Mouse (Mus musculus) limb, embryonic 14.5 days (tissue): Measurements from ENCODE around the gene Epb41. TPM values are rescaled to one million over a fixed set of nuclear protein-coding genes. Genes with fewer than 3 reads are reported as not detected.

Experiments
- ATAC-seq: fragments of 200-750 bp; cut with Nextera tagmentation; 2 replicates; pipeline ENCODE4 v1.8.0; 2017; ENCODE audit warnings: low read depth, moderate number of reproducible peaks, moderate TSS enrichment; ENCODE audit not compliant: low FRiP score
- DNase-seq: peaks from one replicate; pipeline ENCODE4 v3.0.0-alpha.2; 2015; ENCODE audit warnings: low spot score
- H3K27ac ChIP-seq: fragments of 300-500 bp; sonication (generic); replicated peaks from 2 replicates; pipeline ENCODE4 v1.5.1; 2014; ENCODE audit warnings: low read depth, mild to moderate bottlenecking, low read length, moderate library complexity, mixed read lengths
- H3K27me3 ChIP-seq: fragments of 300-500 bp; sonication (generic); 2 replicates; pipeline ENCODE4 v1.6.1; 2014; ENCODE audit warnings: low read length, mixed read lengths; ENCODE audit not compliant: control insufficient read depth, insufficient read depth
- H3K36me3 ChIP-seq: fragments of 300-500 bp; sonication (generic); 2 replicates; pipeline ENCODE4 v1.6.1; 2014; ENCODE audit warnings: mild to moderate bottlenecking, low read length, moderate library complexity, mixed read lengths; ENCODE audit not compliant: control insufficient read depth, insufficient read depth
- H3K4me1 ChIP-seq: fragments of 300-500 bp; sonication (generic); 2 replicates; pipeline ENCODE4 v1.6.1; 2014; ENCODE audit warnings: antibody characterized with exemption, low read length, mixed read lengths; ENCODE audit not compliant: control insufficient read depth, insufficient read depth
- H3K4me2 ChIP-seq: fragments of 300-500 bp; sonication (generic); replicated peaks from 2 replicates; pipeline ENCODE4 v1.6.1; 2014; ENCODE audit warnings: low read depth, mild to moderate bottlenecking, low read length, moderate library complexity; ENCODE audit not compliant: severe bottlenecking
- H3K4me3 ChIP-seq: fragments of 300-500 bp; sonication (generic); replicated peaks from 2 replicates; pipeline ENCODE4 v1.5.1; 2014; ENCODE audit warnings: low read length
- H3K9ac ChIP-seq: fragments of 300-500 bp; sonication (generic); 2 replicates; pipeline ENCODE4 v1.6.1; 2014; ENCODE audit warnings: mild to moderate bottlenecking, low read depth, low read length, moderate library complexity; ENCODE audit not compliant: severe bottlenecking
- H3K9me3 ChIP-seq: fragments of 300-500 bp; sonication (generic); 2 replicates; pipeline ENCODE4 v1.6.1; 2016; ENCODE audit warnings: low read length; ENCODE audit not compliant: control insufficient read depth
- POLR2A ChIP-seq: fragments of 200-500 bp; IDR thresholded peaks from 2 replicates; pipeline ENCODE4 v1.8.0; 2012; ENCODE audit warnings: inconsistent platforms, mild to moderate bottlenecking, moderate library complexity, borderline replicate concordance; ENCODE audit not compliant: insufficient read depth, insufficient read length; ENCODE audit errors: extremely low read depth
- WGBS: fragments of 180-500 bp; shearing (Covaris S2); extraction: QIAGEN DNeasy Blood & Tissue Kit; methylation state at CpG from one replicate; pipeline ENCODE4 v1.1.7; 2014; 5-methylcytosine and 5-hydroxymethylcytosine counted together
- polyA plus RNA-seq, 2 experiments: library from polyadenylated mRNA; depleted of rRNA in 1 of 2; stranded (reverse) in 1 of 2; unstranded in 1 of 2; fragments of >200 nt; fragmentation: Nextera tagmentation in 1 of 2; extraction: Ambion mirVana in 1 of 2; gene quantifications; 2 replicates each; pipeline versions ENCODE4 v1.2.1 to v1.2.3; 2012 to 2014

Epb41 gene
- polyA plus RNA-seq, 2 experiments: 60.6 to 76.4 TPM

DNA sequence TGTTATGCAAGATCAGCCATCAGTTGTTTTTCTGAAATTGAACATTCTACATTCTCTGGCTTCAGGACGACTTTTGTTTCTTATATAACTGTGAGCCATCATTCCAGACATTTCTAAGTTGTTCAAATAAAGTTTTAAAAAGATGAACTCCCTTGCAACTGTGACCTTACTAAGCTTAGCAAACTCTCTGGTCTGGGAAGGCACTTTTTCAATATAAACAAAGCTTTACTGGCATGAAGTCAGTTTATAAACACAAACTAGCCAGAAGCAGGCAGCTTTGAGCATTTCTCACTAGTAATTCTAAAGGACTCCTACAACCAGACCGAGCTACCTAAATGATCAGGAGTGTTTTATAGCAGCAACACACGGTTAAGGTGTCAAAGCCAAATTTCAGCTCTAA, 118.0 kb downstream of the Epb41 start:
- H3K9ac ChIP-seq: no peak overlapping the region
- H3K4me3 ChIP-seq: no peak overlapping the region
- no peak for DNase-seq
- H3K27me3 ChIP-seq: no peaks in the 10 kb centered on the region
- peaks cover 26% of the 10 kb centered on the region for H3K36me3 ChIP-seq
- TF ChIP-seq POLR2A: no peak
- H3K27ac ChIP-seq: no peak overlapping the region
- H3K9me3 ChIP-seq: no peaks in the 10 kb centered on the region
- ATAC-seq: no peak
- H3K4me1 ChIP-seq: no peaks in the 10 kb centered on the region
- H3K4me2 ChIP-seq: no peak overlapping the region
- WGBS: 56% methylated on average over 3 of the region's 3 CpGs

DNA sequence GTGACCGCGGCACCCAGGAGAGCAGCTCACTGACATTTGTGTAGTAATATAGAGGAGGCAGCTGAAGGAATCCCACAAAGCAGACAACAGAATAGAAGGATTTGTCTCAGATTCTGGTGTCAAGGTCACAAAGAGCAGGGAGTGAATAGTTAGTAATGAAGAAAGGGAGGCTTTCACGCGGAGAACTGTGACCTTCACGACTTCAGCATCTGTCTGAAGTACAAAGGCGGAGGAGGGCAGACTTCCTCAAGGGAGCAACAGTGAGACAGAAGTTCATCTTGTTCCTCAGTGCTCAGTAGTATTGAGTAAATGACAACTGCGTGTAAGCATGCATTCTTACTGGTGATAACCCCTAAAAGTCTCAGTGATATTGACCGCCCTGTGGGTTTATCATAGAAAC, 124.5 kb downstream of the Epb41 start:
- no peak overlapping the region for H3K4me3 ChIP-seq
- H3K9me3 ChIP-seq: no peaks in the 10 kb centered on the region
- ATAC-seq (no peak), DNase-seq (no peak)
- H3K36me3 ChIP-seq: peaks cover 12% of the 10 kb centered on the region
- 86% methylated on average over 8 of the region's 8 CpGs for WGBS
- H3K27ac ChIP-seq: no peak overlapping the region
- no peaks in the 10 kb centered on the region for H3K4me1 ChIP-seq
- H3K9ac ChIP-seq: no peak overlapping the region
- H3K4me2 ChIP-seq: no peak overlapping the region
- TF ChIP-seq POLR2A: no peak
- H3K27me3 ChIP-seq: no peaks in the 10 kb centered on the region

DNA sequence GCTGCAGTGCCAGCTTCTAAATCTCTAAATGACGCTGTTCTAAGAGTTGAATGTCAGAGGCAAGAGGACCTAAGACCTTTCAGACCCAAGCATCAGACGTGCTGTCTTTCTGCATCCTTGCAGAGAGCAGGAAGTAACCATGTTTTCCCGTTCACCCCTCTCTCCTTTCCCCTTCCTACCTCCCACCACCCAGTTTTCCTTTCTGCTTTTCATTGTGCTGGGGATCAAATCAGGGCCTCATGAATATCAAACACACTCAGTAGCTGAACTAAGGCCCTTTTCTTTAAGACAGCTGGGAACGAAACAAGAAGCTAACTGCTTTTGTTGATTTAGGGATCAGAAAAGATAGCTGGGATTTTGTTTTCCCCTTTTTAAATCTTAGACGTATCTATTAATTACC, 125.2 kb downstream of the Epb41 start:
- H3K9ac ChIP-seq: no peak overlapping the region
- WGBS: 57% methylated on average over 5 of the region's 5 CpGs
- H3K4me3 ChIP-seq: no peak overlapping the region
- ATAC-seq (no peak), DNase-seq (no peak)
- H3K27ac ChIP-seq: no peak overlapping the region
- H3K9me3 ChIP-seq: no peaks in the 10 kb centered on the region
- H3K4me1 ChIP-seq: no peaks in the 10 kb centered on the region
- no peak for TF ChIP-seq POLR2A
- peaks cover 8% of the 10 kb centered on the region for H3K36me3 ChIP-seq
- H3K27me3 ChIP-seq: no peaks in the 10 kb centered on the region
- no peak overlapping the region for H3K4me2 ChIP-seq

DNA sequence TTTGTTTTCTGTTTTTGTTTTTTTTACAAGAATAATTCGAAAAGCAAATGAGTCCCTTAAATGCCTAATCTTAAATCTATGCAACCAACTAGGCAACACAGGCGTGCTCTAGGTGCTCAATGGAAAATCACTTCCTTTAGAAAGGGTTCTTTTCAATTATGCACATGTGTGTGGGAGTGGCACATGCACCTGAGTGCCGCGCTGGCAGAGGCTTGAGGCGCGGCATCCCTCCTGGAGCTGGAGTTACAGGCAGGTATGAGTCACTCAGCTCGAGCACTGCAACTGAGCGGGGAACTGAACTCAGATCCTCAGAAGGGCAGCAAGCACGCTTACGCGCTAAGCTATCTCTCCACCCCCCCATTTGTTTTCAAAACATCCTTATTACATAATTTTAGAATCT, 127.3 kb downstream of the Epb41 start:
- no peaks in the 10 kb centered on the region for H3K27me3 ChIP-seq
- ATAC-seq: no peak
- no peak for TF ChIP-seq POLR2A
- no peak for DNase-seq
- no peaks in the 10 kb centered on the region for H3K4me1 ChIP-seq
- H3K4me2 ChIP-seq: no peak overlapping the region
- peaks cover 9% of the 10 kb centered on the region for H3K36me3 ChIP-seq
- no peaks in the 10 kb centered on the region for H3K9me3 ChIP-seq
- WGBS: 87% methylated on average over 11 of the region's 11 CpGs
- no peak overlapping the region for H3K4me3 ChIP-seq
- H3K27ac ChIP-seq: no peak overlapping the region
- H3K9ac ChIP-seq: no peak overlapping the region

DNA sequence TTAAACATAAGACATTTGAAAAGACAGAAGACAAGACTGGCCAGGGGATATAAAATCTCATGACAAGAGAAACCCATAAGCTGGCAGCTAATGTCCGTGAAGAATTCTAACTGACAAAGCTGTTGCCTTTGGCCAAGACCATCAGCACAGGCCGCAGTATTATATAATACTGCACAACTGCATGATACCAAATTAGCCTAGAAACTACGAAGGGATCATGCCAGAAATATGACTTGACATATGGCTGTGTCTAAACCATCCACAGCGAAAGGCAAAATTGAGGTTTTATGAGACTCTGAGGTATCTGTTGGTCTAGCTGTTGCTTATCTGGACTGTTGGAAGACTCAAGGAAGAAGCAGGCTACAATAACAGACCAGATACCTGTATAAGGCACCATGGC, 134.3 kb downstream of the Epb41 start:
- H3K27me3 ChIP-seq: no peaks in the 10 kb centered on the region
- peaks cover 30% of the 10 kb centered on the region for H3K36me3 ChIP-seq
- DNase-seq: no peak

DNA sequence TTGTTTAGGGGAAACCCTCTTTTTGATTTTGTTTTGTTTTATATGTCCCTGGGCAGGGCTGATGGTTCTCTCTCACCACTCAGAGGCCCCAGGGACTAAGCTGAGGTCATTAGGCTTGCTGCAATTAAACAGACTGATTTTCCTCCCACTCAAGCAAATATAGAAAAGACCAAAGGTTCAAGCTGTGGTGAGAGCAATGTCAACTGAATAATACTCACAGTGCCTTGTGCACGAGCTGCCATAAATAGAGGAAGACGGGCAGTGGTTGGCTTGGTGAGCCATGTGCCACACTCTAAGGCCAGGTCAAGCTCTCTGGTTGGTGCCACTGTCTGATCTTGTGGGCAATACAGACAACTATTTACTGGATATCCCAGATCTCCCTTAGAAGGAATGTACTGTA, 135.7 kb downstream of the Epb41 start:
- Histone ChIP-seq H3K4me1 (peaks cover 4% of the 10 kb centered on the region; the same call in 1 of the 2 replicates), H3K9ac (no peak overlapping the region), H3K9me3 (no peaks in the 10 kb centered on the region), H3K36me3 (peaks cover 40% of the 10 kb centered on the region), H3K27me3 (no peaks in the 10 kb centered on the region), H3K4me3 (no peak overlapping the region), H3K27ac (no peak overlapping the region), H3K4me2 (no peak overlapping the region)
- no peak for DNase-seq
- no peak for ATAC-seq
- 79% methylated on average over 2 of the region's 2 CpGs for WGBS
- no peak for TF ChIP-seq POLR2A

More for the DNA sequence above, 134.3 kb downstream of the Epb41 start:
- WGBS: 97% methylated on average over 4 of the region's 4 CpGs
- no peak for TF ChIP-seq POLR2A
- no peak overlapping the region for H3K27ac ChIP-seq
- no peak for ATAC-seq
- no peak overlapping the region for H3K4me2 ChIP-seq
- no peak overlapping the region for H3K9ac ChIP-seq
- H3K9me3 ChIP-seq: no peaks in the 10 kb centered on the region
- no peak overlapping the region for H3K4me3 ChIP-seq
- H3K4me1 ChIP-seq: peaks cover 4% of the 10 kb centered on the region; the same call in 1 of the 2 replicates
